Mouse (Mus musculus) ES-E14 (cell line): ENCODE measurements at regions not wholly inside any gene's neighbourhood (a gene's known extent, or its start where the extent isn't known, plus 50 kb on each side); places are given as distances from the start of the nearest gene placed in this dataset.

Source experiments
- DNase-seq: peaks from one replicate; pipeline ENCODE4 v3.0.0-alpha.2; 2013; ENCODE audit warnings: low read depth, low spot score
- H3K27ac ChIP-seq: 2 replicates; pipeline ENCODE4 v1.5.1; 2012; ENCODE audit warnings: low read depth, mild to moderate bottlenecking, low read length, moderate library complexity, mixed read lengths; ENCODE audit not compliant: poor library complexity, insufficient read depth, severe bottlenecking
- H3K36me3 ChIP-seq: 2 replicates; pipeline ENCODE4 v1.6.1; 2012; ENCODE audit warnings: mild to moderate bottlenecking, low read length, moderate library complexity, mixed read lengths; ENCODE audit not compliant: control insufficient read depth, poor library complexity, insufficient read depth, severe bottlenecking
- H3K4me1 ChIP-seq, 2 experiments: fragments of 150-350 bp in 1 of 2; sonication (generic) in 1 of 2; 2 replicates each; pipeline ENCODE4 v1.6.1; 2012; ENCODE audit warnings: low read length in 2 of 2, mild to moderate bottlenecking in 1 of 2, mixed read lengths in 1 of 2; ENCODE audit not compliant: control insufficient read depth in 2 of 2, insufficient read depth in 2 of 2, poor library complexity in 1 of 2
- H3K4me3 ChIP-seq, 2 experiments: fragments of 150-350 bp in 1 of 2; sonication (generic) in 1 of 2; 2 replicates each; pipeline ENCODE4 v1.5.1; 2012; ENCODE audit warnings: low read length in 2 of 2, low read depth in 1 of 2, mild to moderate bottlenecking in 1 of 2, mixed read lengths in 1 of 2; ENCODE audit not compliant: insufficient read depth in 1 of 2, poor library complexity in 1 of 2, severe bottlenecking in 1 of 2
- H3K9ac ChIP-seq: 2 replicates; pipeline ENCODE4 v1.6.1; 2012; ENCODE audit warnings: low read depth, mild to moderate bottlenecking, low read length, mixed read lengths; ENCODE audit not compliant: poor library complexity, insufficient read depth, severe bottlenecking
- H3K9me3 ChIP-seq: fragments of 150-350 bp; sonication (generic); 2 replicates; pipeline ENCODE4 v1.6.1; 2012; ENCODE audit warnings: low read depth, mild to moderate bottlenecking, low read length; ENCODE audit not compliant: control insufficient read depth, insufficient read depth
- CHD2 ChIP-seq: IDR thresholded peaks from 2 replicates; pipeline ENCODE4 v1.6.1; 2014; ENCODE audit warnings: mild to moderate bottlenecking, low read depth, low read length, inconsistent platforms
- HCFC1 ChIP-seq: IDR thresholded peaks from 2 replicates; pipeline ENCODE4 v1.6.1; 2012; ENCODE audit warnings: low read length, inconsistent platforms, borderline replicate concordance; ENCODE audit not compliant: insufficient read depth
- MAFK ChIP-seq: IDR thresholded peaks from 2 replicates; pipeline ENCODE4 v1.6.1; 2014; ENCODE audit warnings: mild to moderate bottlenecking, low read depth, low read length, inconsistent platforms; ENCODE audit not compliant: insufficient read depth
- ZC3H11A ChIP-seq: IDR thresholded peaks from 2 replicates; pipeline ENCODE4 v1.6.1; 2012; ENCODE audit warnings: low read depth, mild to moderate bottlenecking, inconsistent platforms, low read length, borderline replicate concordance
- ZNF384 ChIP-seq: IDR thresholded peaks from 2 replicates; pipeline ENCODE4 v1.6.1; 2012; ENCODE audit warnings: low read depth, low read length, inconsistent platforms
- in situ Hi-C, 2 experiments: fragments of 600-800 bp; cut with MboI; formaldehyde crosslinking; loops; one replicate each; pipeline ENCODE4 v1.15.1; 2025; ENCODE audit warnings: low sequenced_read_pairs in 2 of 2, inconsistent platforms in 1 of 2; ENCODE audit not compliant: unreplicated experiment in 2 of 2

- DNase-seq: no peak
- H3K4me3 ChIP-seq: no peak overlapping the region
- no peaks in the 10 kb centered on the region for H3K4me1 ChIP-seq
- no peaks in the 10 kb centered on the region for H3K9me3 ChIP-seq
- in situ Hi-C loops: no loop called here
- no peaks in the 10 kb centered on the region for H3K36me3 ChIP-seq
- no peak overlapping the region for H3K9ac ChIP-seq
- no peak overlapping the region for H3K27ac ChIP-seq
- no peak for TF ChIP-seq ZNF384
- no peak for TF ChIP-seq MAFK
- no peak for TF ChIP-seq HCFC1
- no peak for TF ChIP-seq ZC3H11A
- no peak for TF ChIP-seq CHD2
Measured at GRCm38 (mm10) chr17:62083281-62083680, 797.8 kb downstream of the Efna5 start.

- Histone ChIP-seq H3K9ac (no peak overlapping the region), H3K36me3 (no peaks in the 10 kb centered on the region), H3K27ac (no peak overlapping the region), H3K4me3 (no peak overlapping the region), H3K4me1 (no peaks in the 10 kb centered on the region), H3K9me3 (no peaks in the 10 kb centered on the region)
- no peak for TF ChIP-seq HCFC1
- in situ Hi-C loops: no loop called here
- DNase-seq: no peak
Measured at GRCm38 (mm10) chr17:62077604-62078003, 803.5 kb downstream of the Efna5 start.

- H3K4me3 ChIP-seq: no peak overlapping the region
- in situ Hi-C loops: no loop called here
- no peaks in the 10 kb centered on the region for H3K9me3 ChIP-seq
- H3K9ac ChIP-seq: no peak overlapping the region
- DNase-seq: no peak
- TF ChIP-seq CHD2 (no peak), ZNF384 (no peak), HCFC1 (no peak), ZC3H11A (no peak), MAFK (no peak)
- no peaks in the 10 kb centered on the region for H3K4me1 ChIP-seq
- H3K36me3 ChIP-seq: no peaks in the 10 kb centered on the region
- H3K27ac ChIP-seq: no peak overlapping the region
Measured at GRCm38 (mm10) chr17:62064939-62065338, 816.2 kb downstream of the Efna5 start.

- no peak overlapping the region for H3K4me3 ChIP-seq
- no peak overlapping the region for H3K27ac ChIP-seq
- no peaks in the 10 kb centered on the region for H3K9me3 ChIP-seq
- in situ Hi-C loops: no loop called here
- H3K9ac ChIP-seq: no peak overlapping the region
- peaks cover 4 to 5% of the 10 kb centered on the region in 2 experiments; a peak in 1 of 4 replicates for H3K4me1 ChIP-seq
- DNase-seq: peak; percentile 29
- H3K36me3 ChIP-seq: no peaks in the 10 kb centered on the region
- TF ChIP-seq MAFK (no peak), ZNF384 (no peak)
Measured at GRCm38 (mm10) chr17:62058016-62058415, 823.1 kb downstream of the Efna5 start.

- no peak for DNase-seq
- in situ Hi-C loops: no loop called here
- no peak for TF ChIP-seq CHD2
Measured at GRCm38 (mm10) chr17:62054801-62055200, 826.3 kb downstream of the Efna5 start.

More at GRCm38 (mm10) chr17:62054801-62055200, 826.3 kb downstream of the Efna5 start:
- Histone ChIP-seq H3K4me1 (peaks cover 4 to 5% of the 10 kb centered on the region in 2 experiments; a peak in 1 of 4 replicates), H3K9ac (no peak overlapping the region), H3K4me3 (no peak overlapping the region), H3K9me3 (no peaks in the 10 kb centered on the region), H3K27ac (no peak overlapping the region), H3K36me3 (no peaks in the 10 kb centered on the region)
